Mouse (Mus musculus) naive thymus-derived CD4-positive, alpha-beta T cell, adult 2 months (primary cell): ENCODE data around the gene Cers5.

Experiments
- DNase-seq: peaks from one replicate; pipeline ENCODE4 v3.0.0-alpha.2; 2011; ENCODE audit warnings: low read depth

Cers5 gene

GRCm38 (mm10) chr15:99725341-99726155 is 47.1 kb downstream of the Cers5 start, which contains the start of gene Cox14:
TSS of gene Cox14 (plus strand) at chr15:99725618.
- DNase-seq, result peak; percentile 98

DNA sequence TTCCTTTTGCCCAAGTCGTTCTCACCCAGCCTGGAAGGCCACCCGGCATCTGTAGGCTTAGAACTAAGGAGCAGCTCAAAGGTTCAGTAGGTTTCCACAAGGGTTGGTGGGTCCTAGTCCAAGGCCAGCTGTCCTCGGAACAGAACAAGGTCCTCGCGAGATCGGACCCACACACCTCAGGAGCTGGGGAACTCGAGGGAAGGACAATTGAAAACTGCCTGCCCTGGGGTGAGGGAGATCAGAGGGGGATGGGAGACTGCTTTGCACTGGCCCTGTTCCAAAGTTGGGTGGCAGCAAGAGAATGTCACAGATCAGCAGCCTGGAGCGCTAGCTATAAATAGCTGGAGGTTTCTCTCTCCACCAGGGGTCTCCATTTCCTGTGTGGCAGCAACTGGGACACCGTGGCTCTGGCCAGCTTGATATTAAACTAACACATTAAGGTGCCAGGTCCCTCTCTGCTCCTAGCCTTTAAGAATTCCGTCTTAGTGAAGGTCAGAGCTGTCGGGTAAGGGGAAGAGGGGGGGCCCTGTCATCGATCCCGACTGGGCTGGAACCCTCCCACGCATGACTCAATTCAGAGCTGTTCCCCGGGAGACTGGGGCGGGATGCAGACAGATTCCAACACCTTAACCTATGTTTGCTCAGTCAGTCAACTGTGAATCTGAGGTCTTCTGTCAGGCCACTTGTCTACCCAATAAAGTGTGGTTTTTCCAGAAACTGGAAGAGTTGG is 48.2 kb downstream of the Cers5 start:
- DNase-seq, result peak; percentile 72

DNA sequence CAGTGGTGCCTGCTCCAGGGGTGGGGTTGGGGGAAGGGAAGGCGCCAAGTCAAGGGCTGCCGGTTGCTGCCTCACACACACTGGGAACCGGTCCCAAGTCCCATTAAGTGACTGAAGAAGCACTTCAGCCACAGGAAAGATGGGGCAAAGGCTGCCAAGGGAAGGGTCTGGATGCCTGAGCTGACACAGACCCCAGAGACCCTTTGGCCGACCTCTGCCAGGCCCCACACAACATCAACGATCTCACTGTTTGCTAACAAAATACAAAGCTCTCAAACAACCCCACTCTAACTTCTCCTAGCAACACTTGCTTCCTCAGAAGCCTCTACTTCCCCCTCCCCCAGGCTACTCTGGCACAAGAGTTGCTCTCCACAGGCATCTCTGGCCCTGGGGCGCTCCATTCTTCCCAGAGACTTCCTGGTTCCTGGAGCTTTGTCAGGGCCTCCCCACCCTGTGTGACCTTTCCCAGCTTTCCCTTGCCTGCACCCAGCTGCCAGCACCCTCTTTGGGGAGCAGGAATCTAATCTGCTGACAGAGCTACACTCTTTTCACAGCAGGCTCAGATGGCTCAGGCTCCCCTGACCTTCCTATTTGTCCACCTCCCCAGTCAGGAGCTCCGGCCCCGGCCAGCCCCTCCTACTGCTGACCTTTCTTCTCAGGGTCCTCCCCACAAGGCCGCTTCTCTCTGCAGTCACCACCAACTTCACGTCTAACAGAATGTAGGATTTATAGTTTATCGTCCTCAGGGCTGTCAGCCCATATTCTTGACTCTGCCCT is 49.0 kb downstream of the Cers5 start:
- DNase-seq, result no peak

DNA sequence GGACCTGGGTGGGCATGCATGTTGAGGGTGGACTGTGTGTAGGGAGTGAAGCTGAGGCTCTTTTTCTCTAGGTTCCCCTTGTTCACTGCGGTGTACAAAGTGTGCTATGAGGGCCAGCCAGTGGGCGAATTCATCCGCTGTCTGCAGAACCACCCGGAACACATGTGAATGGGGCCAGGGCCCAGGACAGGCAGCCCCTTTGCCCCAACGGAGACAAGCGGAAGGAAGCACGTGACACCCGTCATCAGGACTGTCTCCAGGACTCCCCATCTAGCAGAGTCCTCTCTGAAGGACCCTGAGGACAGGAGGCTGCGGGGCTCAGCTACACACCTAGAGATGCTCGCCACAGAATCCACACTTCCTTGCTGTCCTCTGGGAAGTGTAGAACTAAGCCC is 49.6 kb downstream of the Cers5 start:
- no peak for DNase-seq

DNA sequence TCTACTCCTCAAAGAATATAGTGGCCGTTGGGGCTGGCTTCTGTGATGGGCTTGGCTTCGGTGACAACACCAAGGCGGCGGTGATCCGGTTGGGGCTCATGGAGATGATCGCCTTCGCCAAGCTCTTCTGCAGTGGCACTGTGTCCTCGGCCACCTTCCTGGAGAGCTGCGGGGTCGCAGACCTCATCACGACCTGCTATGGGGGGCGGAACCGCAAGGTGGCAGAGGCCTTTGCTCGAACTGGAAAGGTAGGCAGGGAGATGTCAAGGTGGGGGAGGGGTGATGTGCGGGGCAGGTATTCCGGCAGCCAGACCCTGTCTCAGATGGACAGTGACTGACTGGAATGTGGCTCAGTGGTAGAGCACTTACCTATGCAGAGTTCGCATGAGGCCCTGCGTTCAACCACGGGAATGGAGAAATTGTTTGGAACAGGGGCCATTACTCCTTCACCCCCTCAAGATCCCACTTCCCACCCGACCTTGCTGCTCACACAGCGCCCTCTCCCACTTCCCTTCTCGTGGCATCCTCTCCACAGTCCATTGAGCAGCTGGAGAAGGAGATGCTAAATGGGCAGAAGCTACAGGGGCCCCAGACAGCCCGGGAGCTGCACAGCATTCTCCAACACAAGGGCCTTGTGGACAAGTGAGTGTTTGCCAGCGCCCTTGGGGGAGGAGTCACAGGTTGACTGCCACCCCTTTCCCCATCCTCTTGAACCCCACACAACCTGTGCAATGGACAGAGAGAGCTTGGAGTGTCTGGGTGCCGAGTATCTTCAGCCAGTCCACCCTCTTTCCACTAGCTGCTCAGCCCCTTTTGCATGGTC is 50.6 kb downstream of the Cers5 start:
- DNase-seq, result no peak

DNA sequence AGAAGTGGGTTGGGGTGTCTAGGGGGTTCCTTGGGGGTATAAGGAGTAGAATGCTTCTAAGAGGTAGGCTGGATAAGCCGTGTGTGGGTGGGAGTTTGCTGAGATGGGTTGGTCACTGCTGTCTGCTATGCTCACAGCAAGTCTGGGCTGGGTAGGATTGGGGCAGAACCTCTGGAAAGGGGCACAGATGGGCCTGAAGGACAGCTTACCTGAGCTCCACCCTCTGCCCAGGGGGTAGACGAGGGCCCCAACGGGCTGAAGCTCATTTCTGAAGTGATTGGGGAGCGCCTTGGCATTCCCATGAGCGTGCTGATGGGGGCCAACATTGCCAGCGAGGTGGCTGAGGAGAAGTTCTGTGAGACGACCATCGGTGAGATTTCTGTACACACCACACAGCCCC is 52.8 kb downstream of the Cers5 start:
- DNase-seq, result no peak

- no peak for DNase-seq
Observed at GRCm38 (mm10) chr15:99718461-99719021, 54.1 kb downstream of the Cers5 start.

GRCm38 (mm10) chr15:99717386-99718334 is 55.0 kb downstream of the Cers5 start, which contains the start of gene Gpd1:
TSS of gene Gpd1 (plus strand) at chr15:99717515.
- DNase-seq, result no peak

- no peak for DNase-seq
Observed at GRCm38 (mm10) chr15:99716814-99717213, 55.9 kb downstream of the Cers5 start.

DNA sequence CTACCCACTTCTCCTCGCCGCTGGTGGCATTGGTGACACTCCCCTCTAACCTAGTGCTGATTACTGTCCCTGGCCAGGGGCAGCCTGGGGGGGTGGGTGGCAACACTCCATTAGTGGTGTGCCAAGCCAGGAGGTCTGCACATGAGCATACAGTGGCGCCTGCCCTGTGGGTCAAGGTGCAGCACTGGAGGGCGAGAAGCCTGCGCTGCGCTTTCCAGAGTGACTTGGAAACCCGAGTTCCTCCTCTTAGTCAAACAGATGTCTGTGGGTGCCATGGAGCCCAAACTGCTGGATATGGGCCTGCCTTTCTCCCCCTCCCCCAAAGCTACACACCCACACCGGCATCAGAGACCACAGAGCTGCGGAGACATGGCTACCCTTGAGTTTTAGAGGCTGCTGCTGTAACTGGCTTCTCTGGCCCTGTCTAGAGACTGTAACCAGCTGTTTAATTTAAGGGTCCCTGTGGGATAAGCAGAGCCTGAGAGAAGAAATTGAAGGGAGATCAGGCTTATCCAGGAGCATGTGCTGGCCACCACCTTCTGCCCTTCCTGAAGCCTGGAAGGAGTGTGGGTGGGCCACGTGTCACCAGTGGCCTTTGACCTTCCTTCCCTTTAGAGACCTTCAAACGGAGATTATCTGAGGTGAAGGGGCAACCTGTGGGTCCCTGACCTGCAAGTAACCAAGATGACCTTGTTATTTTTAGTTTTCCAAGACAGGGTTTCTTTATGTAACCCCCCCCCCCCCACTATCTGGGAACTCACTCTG is 56.5 kb downstream of the Cers5 start:
- DNase-seq, result no peak

GRCm38 (mm10) chr15:99715361-99715865 is 57.3 kb downstream of the Cers5 start:
- DNase-seq, result no peak

GRCm38 (mm10) chr15:99714858-99715257 is 57.8 kb downstream of the Cers5 start:
- DNase-seq, result peak; percentile 80

DNA sequence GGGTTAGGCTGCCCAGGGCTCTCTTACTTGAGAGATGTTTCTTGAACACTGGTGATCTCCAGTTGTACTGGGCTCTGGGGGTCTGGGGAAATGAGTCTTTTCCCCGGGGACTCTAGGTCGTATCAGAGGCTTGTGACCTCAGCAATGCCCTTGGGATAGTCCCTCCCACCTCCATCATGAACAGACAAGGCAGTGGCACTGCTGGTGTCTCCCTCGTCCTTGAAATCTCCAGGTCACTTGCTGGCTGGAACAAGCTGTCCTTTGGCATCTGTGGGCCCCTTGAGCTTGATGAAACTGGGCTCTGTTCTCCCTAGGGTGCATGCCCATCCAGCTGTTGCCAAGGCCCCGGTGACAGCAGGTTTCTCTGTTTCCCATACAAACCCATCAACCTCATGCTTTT is 58.5 kb downstream of the Cers5 start:
- no peak for DNase-seq

- no peak for DNase-seq
Observed at GRCm38 (mm10) chr15:99713569-99713968, 59.1 kb downstream of the Cers5 start.

DNA sequence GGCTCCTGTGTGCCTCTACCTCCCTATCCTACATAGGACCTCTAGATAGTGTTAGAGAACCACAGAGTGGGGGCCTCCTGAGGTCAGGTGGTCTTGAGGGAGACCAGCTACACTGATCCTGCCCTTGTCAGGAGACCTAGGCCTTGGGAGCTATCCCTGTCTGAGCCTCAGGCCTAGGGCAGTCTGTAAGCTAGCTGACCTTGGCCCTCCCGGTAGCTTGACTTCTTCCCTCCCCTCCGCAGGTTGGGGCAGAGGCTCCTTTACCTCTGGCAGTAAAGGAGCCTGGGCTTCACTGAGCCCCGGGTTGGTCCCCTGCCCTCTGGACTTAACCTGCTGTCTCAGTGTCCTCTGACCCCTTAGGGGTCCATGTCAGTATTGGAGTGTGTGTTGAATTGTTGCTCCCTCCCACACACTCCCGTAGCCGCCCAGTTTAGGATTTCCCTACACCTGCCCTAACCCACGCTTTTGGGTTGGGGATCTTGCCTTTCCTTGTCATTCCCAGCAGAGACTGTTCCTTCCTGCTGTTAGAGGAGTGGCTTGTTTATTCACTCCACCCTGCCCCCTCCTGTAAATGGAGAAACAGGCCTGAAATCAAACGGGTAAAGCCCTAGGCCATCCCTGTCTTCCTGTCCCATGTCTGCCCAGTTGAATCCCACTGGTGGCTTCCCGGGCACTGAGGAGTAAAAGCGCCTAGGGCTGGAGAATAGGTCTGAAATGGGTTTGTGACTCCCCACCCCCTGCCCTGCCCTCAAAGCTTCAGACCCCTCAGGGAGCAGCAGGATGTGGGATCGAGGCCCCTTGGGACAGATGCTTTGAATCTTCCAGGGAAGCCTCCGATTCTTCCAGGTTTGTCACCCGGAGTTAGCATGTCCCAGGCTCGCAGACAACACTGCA is 59.8 kb downstream of the Cers5 start:
- no peak for DNase-seq

DNA sequence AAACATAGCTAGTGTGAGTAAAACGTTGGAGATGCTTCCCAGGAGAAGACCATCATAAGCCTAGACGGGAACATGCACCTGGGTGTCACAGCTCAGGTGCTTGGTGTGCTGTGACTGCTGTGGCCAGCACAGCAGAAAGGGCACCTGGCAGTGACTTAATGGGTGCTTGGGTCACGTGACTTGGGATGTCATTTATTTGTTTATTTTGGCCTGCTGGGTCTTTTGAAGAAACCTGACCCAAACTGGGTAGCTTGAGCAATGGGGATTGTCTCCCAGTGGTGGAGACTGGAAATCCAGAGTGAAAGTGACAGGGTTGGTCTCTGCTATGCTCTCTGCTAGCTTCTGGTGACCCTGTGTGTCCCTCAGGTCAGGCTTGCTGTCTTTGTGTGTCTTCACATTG is 61.2 kb downstream of the Cers5 start:
- no peak for DNase-seq

DNA sequence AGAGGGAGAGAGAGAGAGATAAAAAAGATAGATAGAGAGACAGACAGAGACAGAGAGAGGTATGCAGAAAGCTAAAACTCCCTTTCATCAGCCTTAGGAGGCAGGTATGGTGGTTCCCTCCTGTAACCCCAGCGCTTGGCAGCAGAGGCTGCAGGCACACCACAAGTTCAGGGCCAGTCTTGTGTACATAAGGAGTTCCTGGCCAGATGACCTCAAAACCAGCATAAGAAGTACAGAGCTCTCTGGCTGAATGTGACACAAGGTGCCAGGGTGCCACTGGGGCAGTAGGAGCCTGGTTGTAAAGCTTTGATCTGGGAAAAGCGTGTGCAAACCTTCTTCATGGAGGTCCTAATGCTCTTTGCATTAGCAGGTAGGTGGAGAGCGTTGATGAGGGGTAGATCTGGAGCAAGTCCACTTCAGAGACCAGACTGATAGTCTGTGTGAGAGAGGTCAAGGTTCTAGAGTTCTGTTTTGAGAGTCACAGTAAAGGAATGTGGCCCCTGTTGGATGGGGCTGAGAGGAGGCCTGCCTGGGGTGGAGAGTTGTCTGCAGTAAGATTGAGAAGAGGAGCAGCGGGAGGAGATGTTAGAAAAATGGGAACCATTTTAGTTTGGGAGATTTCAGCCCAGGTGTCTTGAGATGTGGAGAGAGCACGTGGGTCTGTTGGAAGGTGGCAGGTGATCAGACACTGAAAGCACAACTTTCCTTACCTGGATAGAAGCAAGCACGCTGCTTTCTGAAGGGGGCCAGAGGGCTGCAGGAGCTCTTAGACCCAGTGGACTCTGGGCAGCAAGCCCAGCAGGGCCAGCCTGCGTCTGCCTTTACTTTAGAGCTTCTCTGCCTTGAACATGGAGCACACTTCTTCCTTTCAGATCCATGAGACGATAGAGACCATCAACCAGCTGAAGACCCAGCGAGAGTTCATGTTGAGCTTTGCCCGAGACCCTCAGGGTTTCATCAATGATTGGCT is 62.2 kb downstream of the Cers5 start:
- DNase-seq, result no peak
